Mouse (Mus musculus): ENCODE data around the gene Arid2.
"Not testable (repeated sequence)": the region's sequence is repeated elsewhere in the genome, so short reads cannot be mapped to it uniquely, and the experiment has no call there.

The Arid2 gene

GRCm38 (mm10) chr15:96286015-96286934, 1.0 kb upstream of the Arid2 start:
- peak; percentile 92 for DNase-seq

GRCm38 (mm10) chr15:96286935-96287292, 404 bp upstream of the Arid2 start:
- DNase-seq, result no peak

GRCm38 (mm10) chr15:96287976-96288835, 888 bp downstream of the Arid2 start:
- DNase-seq, result peak; percentile 50

GRCm38 (mm10) chr15:96288836-96289390, 1.6 kb downstream of the Arid2 start:
- no peak for DNase-seq

GRCm38 (mm10) chr15:96290001-96290400, 2.7 kb downstream of the Arid2 start:
- DNase-seq, result no peak

GRCm38 (mm10) chr15:96293444-96293843, 6.1 kb downstream of the Arid2 start:
- no peak for DNase-seq

GRCm38 (mm10) chr15:96297078-96297590, 9.8 kb downstream of the Arid2 start:
- DNase-seq, result no peak

GRCm38 (mm10) chr15:96297623-96298188, 10.4 kb downstream of the Arid2 start:
- no peak for DNase-seq

GRCm38 (mm10) chr15:96309310-96309709, 22.0 kb downstream of the Arid2 start:
- no peak for DNase-seq

GRCm38 (mm10) chr15:96312902-96313301, 25.6 kb downstream of the Arid2 start:
- DNase-seq, result no peak

GRCm38 (mm10) chr15:96315664-96316063, 28.3 kb downstream of the Arid2 start:
- no peak for DNase-seq

GRCm38 (mm10) chr15:96319335-96319734, 32.0 kb downstream of the Arid2 start:
- no peak for DNase-seq

- no peak for DNase-seq
Observed at GRCm38 (mm10) chr15:96325726-96326328, 38.5 kb downstream of the Arid2 start.

GRCm38 (mm10) chr15:96328722-96329121, 41.4 kb downstream of the Arid2 start:
- not testable (repeated sequence) for DNase-seq

GRCm38 (mm10) chr15:96330536-96330935, 43.2 kb downstream of the Arid2 start:
- no peak for DNase-seq

- no peak for DNase-seq
Observed at GRCm38 (mm10) chr15:96332468-96333213, 45.3 kb downstream of the Arid2 start.

GRCm38 (mm10) chr15:96333350-96333749, 46.0 kb downstream of the Arid2 start:
- DNase-seq, result no peak

GRCm38 (mm10) chr15:96340924-96341323, 53.6 kb downstream of the Arid2 start:
- DNase-seq, result no peak

GRCm38 (mm10) chr15:96342097-96342496, 54.8 kb downstream of the Arid2 start:
- DNase-seq, result no peak

GRCm38 (mm10) chr15:96342871-96343270, 55.6 kb downstream of the Arid2 start:
- no peak for DNase-seq

GRCm38 (mm10) chr15:96344591-96345285, 57.4 kb downstream of the Arid2 start:
- no peak for DNase-seq
